Mouse (Mus musculus): ENCODE measurements around the gene Tbc1d22b. TPM values are rescaled to one million over a fixed set of nuclear protein-coding genes. Genes with fewer than 3 reads are reported as not detected.

Tbc1d22b gene
- polyA plus RNA-seq, 1 experiment = 15.5 TPM

- Histone ChIP-seq H3K27ac (ENCODE audit: insufficient read depth, low read length) (peak overlapping the region; percentile 34), H3K4me1 (ENCODE audit: control insufficient read depth, insufficient read depth, insufficient read length) (peaks cover 7% of the 10 kb centered on the region; the same call in 1 of the 2 replicates), H3K4me3 (ENCODE audit: extremely low read depth, insufficient read depth, insufficient read length) (peak overlapping the region; percentile 1; the same call in 1 of the 2 replicates), H3K27me3 (ENCODE audit: control insufficient read depth, insufficient read depth, low read length) (no peaks in the 10 kb centered on the region), H3K36me3 (ENCODE audit: control insufficient read depth, insufficient read depth, low read length) (no peaks in the 10 kb centered on the region)
- 8% methylated on average over 6 of the region's 6 CpGs for WGBS
- DNase-seq (ENCODE audit: low read depth in 1 of 2, low spot score in 2 of 2) = no peak
- TF ChIP-seq CTCF (IDR thresholded peaks at IDR 0.05; ENCODE audit: extremely low read depth, insufficient read depth, insufficient read length, insufficient replicate concordance) = no peak
- no peak for TF ChIP-seq POLR2A (IDR thresholded peaks at IDR 0.05; ENCODE audit: low read depth, low read length)
Observed at GRCm38 (mm10) chr17:29551019-29551418, 1.4 kb downstream of the Tbc1d22b start.

- Histone ChIP-seq H3K36me3 (ENCODE audit: control insufficient read depth, insufficient read depth, low read length) (no peaks in the 10 kb centered on the region), H3K27ac (ENCODE audit: insufficient read depth, low read length) (peak within 1 kb of the TSS; percentile 50), H3K4me1 (ENCODE audit: control insufficient read depth, insufficient read depth, insufficient read length) (peaks cover 7% of the 10 kb centered on the region; the same call in 1 of the 2 replicates), H3K27me3 (ENCODE audit: control insufficient read depth, insufficient read depth, low read length) (no peaks in the 10 kb centered on the region), H3K4me3 (ENCODE audit: extremely low read depth, insufficient read depth, insufficient read length) (no peak within 1 kb of the TSS)
- no peak for DNase-seq (ENCODE audit: low read depth in 1 of 2, low spot score in 2 of 2)
- WGBS = 64% methylated on average over 5 of the region's 5 CpGs
- no peak for TF ChIP-seq CTCF (IDR thresholded peaks at IDR 0.05; ENCODE audit: extremely low read depth, insufficient read depth, insufficient read length, insufficient replicate concordance)
- no peak for TF ChIP-seq POLR2A (IDR thresholded peaks at IDR 0.05; ENCODE audit: low read depth, low read length)
Observed at GRCm38 (mm10) chr17:29552162-29552732, 2.7 kb downstream of the Tbc1d22b start, which contains the start of gene Tmem217. Gene Tmem217, minus strand, starts transcription at chr17:29552385.

GRCm38 (mm10) chr17:29554176-29554575, 4.6 kb downstream of the Tbc1d22b start:
- TF ChIP-seq CTCF (IDR thresholded peaks at IDR 0.05; ENCODE audit: extremely low read depth, insufficient read depth, insufficient read length, insufficient replicate concordance) (no peak), POLR2A (IDR thresholded peaks at IDR 0.05; ENCODE audit: low read depth, low read length) (no peak)
- peaks cover 7% of the 10 kb centered on the region; the same call in 1 of the 2 replicates for H3K4me1 ChIP-seq (ENCODE audit: control insufficient read depth, insufficient read depth, insufficient read length)
- no peak overlapping the region for H3K27ac ChIP-seq (ENCODE audit: insufficient read depth, low read length)
- DNase-seq (ENCODE audit: low read depth in 1 of 2, low spot score in 2 of 2) = no peak
- no peak overlapping the region for H3K4me3 ChIP-seq (ENCODE audit: extremely low read depth, insufficient read depth, insufficient read length)
- no peaks in the 10 kb centered on the region for H3K27me3 ChIP-seq (ENCODE audit: control insufficient read depth, insufficient read depth, low read length)
- H3K36me3 ChIP-seq (ENCODE audit: control insufficient read depth, insufficient read depth, low read length) = no peaks in the 10 kb centered on the region

- no peak overlapping the region for H3K4me3 ChIP-seq (ENCODE audit: extremely low read depth, insufficient read depth, insufficient read length)
- WGBS = 88% methylated on average over 10 of the region's 10 CpGs
- no peak for TF ChIP-seq POLR2A (IDR thresholded peaks at IDR 0.05; ENCODE audit: low read depth, low read length)
- no peak for TF ChIP-seq CTCF (IDR thresholded peaks at IDR 0.05; ENCODE audit: extremely low read depth, insufficient read depth, insufficient read length, insufficient replicate concordance)
- no peak overlapping the region for H3K27ac ChIP-seq (ENCODE audit: insufficient read depth, low read length)
- no peak for DNase-seq (ENCODE audit: low read depth in 1 of 2, low spot score in 2 of 2)
- peaks cover 1% of the 10 kb centered on the region; the same call in 1 of the 2 replicates for H3K36me3 ChIP-seq (ENCODE audit: control insufficient read depth, insufficient read depth, low read length)
- H3K27me3 ChIP-seq (ENCODE audit: control insufficient read depth, insufficient read depth, low read length) = no peaks in the 10 kb centered on the region
- H3K4me1 ChIP-seq (ENCODE audit: control insufficient read depth, insufficient read depth, insufficient read length) = peaks cover 2% of the 10 kb centered on the region; the same call in 1 of the 2 replicates
Observed at GRCm38 (mm10) chr17:29556456-29556855, 6.9 kb downstream of the Tbc1d22b start.

GRCm38 (mm10) chr17:29556893-29557292, 7.3 kb downstream of the Tbc1d22b start:
- no peak for DNase-seq (ENCODE audit: low read depth in 1 of 2, low spot score in 2 of 2)
- Histone ChIP-seq H3K4me1 (ENCODE audit: control insufficient read depth, insufficient read depth, insufficient read length) (no peaks in the 10 kb centered on the region), H3K27ac (ENCODE audit: insufficient read depth, low read length) (no peak overlapping the region), H3K4me3 (ENCODE audit: extremely low read depth, insufficient read depth, insufficient read length) (no peak overlapping the region), H3K27me3 (ENCODE audit: control insufficient read depth, insufficient read depth, low read length) (no peaks in the 10 kb centered on the region), H3K36me3 (ENCODE audit: control insufficient read depth, insufficient read depth, low read length) (peaks cover 1% of the 10 kb centered on the region; the same call in 1 of the 2 replicates)
- 73% methylated on average over 7 of the region's 7 CpGs for WGBS
- TF ChIP-seq POLR2A (IDR thresholded peaks at IDR 0.05; ENCODE audit: low read depth, low read length) (no peak), CTCF (IDR thresholded peaks at IDR 0.05; ENCODE audit: extremely low read depth, insufficient read depth, insufficient read length, insufficient replicate concordance) (no peak)

- peaks cover 1% of the 10 kb centered on the region; the same call in 1 of the 2 replicates for H3K36me3 ChIP-seq (ENCODE audit: control insufficient read depth, insufficient read depth, low read length)
- TF ChIP-seq POLR2A (IDR thresholded peaks at IDR 0.05; ENCODE audit: low read depth, low read length) (no peak), CTCF (IDR thresholded peaks at IDR 0.05; ENCODE audit: extremely low read depth, insufficient read depth, insufficient read length, insufficient replicate concordance) (no peak)
- H3K4me1 ChIP-seq (ENCODE audit: control insufficient read depth, insufficient read depth, insufficient read length) = no peaks in the 10 kb centered on the region
- no peak overlapping the region for H3K4me3 ChIP-seq (ENCODE audit: extremely low read depth, insufficient read depth, insufficient read length)
- no peak for DNase-seq (ENCODE audit: low read depth in 1 of 2, low spot score in 2 of 2)
- no peak overlapping the region for H3K27ac ChIP-seq (ENCODE audit: insufficient read depth, low read length)
- no peaks in the 10 kb centered on the region for H3K27me3 ChIP-seq (ENCODE audit: control insufficient read depth, insufficient read depth, low read length)
- WGBS = 83% methylated on average over 5 of the region's 5 CpGs
Observed at GRCm38 (mm10) chr17:29558476-29558875, 8.9 kb downstream of the Tbc1d22b start.

GRCm38 (mm10) chr17:29565521-29565920, 15.9 kb downstream of the Tbc1d22b start:
- no peak for DNase-seq (ENCODE audit: low read depth in 1 of 2, low spot score in 2 of 2)
- peaks cover 20% of the 10 kb centered on the region for H3K36me3 ChIP-seq (ENCODE audit: control insufficient read depth, insufficient read depth, low read length)
- no peak overlapping the region for H3K27ac ChIP-seq (ENCODE audit: insufficient read depth, low read length)
- no peaks in the 10 kb centered on the region for H3K27me3 ChIP-seq (ENCODE audit: control insufficient read depth, insufficient read depth, low read length)
- 88% methylated on average over 5 of the region's 5 CpGs for WGBS
- no peaks in the 10 kb centered on the region for H3K4me1 ChIP-seq (ENCODE audit: control insufficient read depth, insufficient read depth, insufficient read length)
- no peak overlapping the region for H3K4me3 ChIP-seq (ENCODE audit: extremely low read depth, insufficient read depth, insufficient read length)
- no peak for TF ChIP-seq CTCF (IDR thresholded peaks at IDR 0.05; ENCODE audit: extremely low read depth, insufficient read depth, insufficient read length, insufficient replicate concordance)
- no peak for TF ChIP-seq POLR2A (IDR thresholded peaks at IDR 0.05; ENCODE audit: low read depth, low read length)
